Mouse (Mus musculus) liver, embryonic 14.5 days (tissue): ENCODE measurements around the gene Tmem179.

Experiments used
- CTCF ChIP-seq: IDR thresholded peaks from 2 replicates; pipeline ENCODE4 v1.5.1; 2016; ENCODE audit warnings: antibody characterized with exemption, low read depth, control low read depth
- EP300 ChIP-seq: IDR thresholded peaks from 2 replicates; pipeline ENCODE4 v1.6.1; 2016; ENCODE audit warnings: antibody characterized with exemption, low read depth

DNA sequence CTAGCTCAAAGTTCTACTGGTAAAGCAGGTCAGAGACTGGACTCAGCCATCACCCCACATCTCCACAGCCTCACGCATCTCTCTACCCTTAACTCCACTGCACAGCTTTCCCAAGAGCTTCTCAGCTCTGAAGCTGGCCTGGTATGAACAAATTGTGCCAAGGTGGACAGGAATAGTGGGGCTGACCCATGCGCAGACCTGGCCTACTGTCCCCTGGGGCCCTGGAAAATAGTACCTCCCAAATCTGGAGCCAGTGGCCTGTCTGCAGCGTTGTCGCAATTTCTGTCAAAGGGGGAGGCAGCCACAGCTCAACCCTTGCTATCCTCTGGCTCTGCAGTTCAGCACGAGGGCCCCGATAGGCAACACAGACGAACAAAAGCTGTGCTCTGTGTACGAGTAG, 27.4 kb downstream of the Tmem179 start, which contains the start of gene A530016L24Rik:
- TF ChIP-seq CTCF (no peak), EP300 (no peak)
